Mouse (Mus musculus) CH12.LX (cell line): Measurements from ENCODE around the gene Smco2. TPM values are rescaled to one million over a fixed set of nuclear protein-coding genes. Genes with fewer than 3 reads are reported as not detected.

Source experiments
- DNase-seq: peaks from one replicate; pipeline ENCODE4 v3.0.0-alpha.2; 2013; ENCODE audit errors: extremely low read depth
- H3K27ac ChIP-seq: 2 replicates; pipeline ENCODE4 v1.5.1; 2012; ENCODE audit warnings: low read depth, mild to moderate bottlenecking, control low read depth, moderate library complexity; ENCODE audit not compliant: insufficient read depth
- H3K27me3 ChIP-seq: replicated peaks from 2 replicates; pipeline ENCODE3; 2012; ENCODE audit warnings: inconsistent platforms
- H3K36me3 ChIP-seq, 2 experiments: replicated peaks in 1 of 2; 2 replicates each; pipeline versions ENCODE3 to v1.6.1; 2012; ENCODE audit warnings: inconsistent platforms in 1 of 2, low read length in 1 of 2, mild to moderate bottlenecking in 1 of 2, mixed read lengths in 1 of 2, moderate library complexity in 1 of 2; ENCODE audit not compliant: control insufficient read depth in 1 of 2, insufficient read depth in 1 of 2
- H3K4me1 ChIP-seq, 2 experiments: 2 replicates each; pipeline ENCODE4 v1.6.1; 2012; ENCODE audit warnings: inconsistent platforms in 1 of 2, moderate library complexity in 1 of 2; ENCODE audit not compliant: insufficient read depth in 2 of 2, control insufficient read depth in 1 of 2
- H3K4me2 ChIP-seq: 2 replicates; pipeline ENCODE4 v1.6.1; 2012; ENCODE audit warnings: low read depth, mild to moderate bottlenecking, control low read depth; ENCODE audit not compliant: poor library complexity, insufficient read depth, severe bottlenecking
- H3K4me3 ChIP-seq, 3 experiments: fragments of 150-350 bp in 1 of 3; sonication (generic) in 1 of 3; replicated peaks in 1 of 3; 2 replicates each; pipeline versions ENCODE3 to v1.5.1; 2011 to 2012; ENCODE audit warnings: low read depth in 2 of 3, low read length in 2 of 3, mild to moderate bottlenecking in 2 of 3, moderate library complexity in 2 of 3, control low read depth in 1 of 3, improper control_type of control experiment in 1 of 3, inconsistent platforms in 1 of 3, mixed read lengths in 1 of 3; ENCODE audit not compliant: poor library complexity in 1 of 3
- H3K79me2 ChIP-seq: replicated peaks from 2 replicates; pipeline ENCODE4 v1.6.1; 2012; ENCODE audit warnings: mild to moderate bottlenecking, moderate library complexity; ENCODE audit not compliant: control insufficient read depth, poor library complexity, insufficient read depth, severe bottlenecking; ENCODE audit errors: extremely low read depth
- H3K9ac ChIP-seq: 2 replicates; pipeline ENCODE4 v1.6.1; 2012; ENCODE audit warnings: low read depth, mild to moderate bottlenecking, control low read depth, moderate library complexity; ENCODE audit not compliant: insufficient read depth
- H3K9me3 ChIP-seq: replicated peaks from 2 replicates; pipeline ENCODE3; 2012; ENCODE audit warnings: low read length, inconsistent platforms, mixed read lengths
- BHLHE40 ChIP-seq: IDR thresholded peaks from 2 replicates; pipeline ENCODE4 v1.6.1; 2011; ENCODE audit warnings: mild to moderate bottlenecking, low read depth, low read length, improper control_type of control experiment
- CHD1 ChIP-seq: IDR thresholded peaks from 2 replicates; pipeline ENCODE4 v1.6.1; 2012; ENCODE audit warnings: low read depth, low read length, improper control_type of control experiment, inconsistent platforms
- E2F4 ChIP-seq: IDR thresholded peaks from 2 replicates; pipeline ENCODE4 v1.6.1; 2011; ENCODE audit warnings: low read depth, low read length, improper control_type of control experiment; ENCODE audit not compliant: insufficient replicate concordance
- ETS1 ChIP-seq: conservative IDR thresholded peaks from 2 replicates; pipeline ENCODE4 v1.6.1; 2012; ENCODE audit warnings: low read depth, mild to moderate bottlenecking, inconsistent platforms, low read length, improper control_type of control experiment, moderate library complexity
- HCFC1 ChIP-seq: IDR thresholded peaks from 2 replicates; pipeline ENCODE4 v1.6.1; 2012; ENCODE audit warnings: low read depth, mild to moderate bottlenecking, inconsistent platforms, low read length, improper control_type of control experiment
- KAT2A ChIP-seq: IDR thresholded peaks from 2 replicates; pipeline ENCODE4 v1.6.1; 2012; ENCODE audit warnings: low read length, improper control_type of control experiment, inconsistent platforms; ENCODE audit not compliant: insufficient replicate concordance
- MEF2A ChIP-seq: IDR thresholded peaks from 2 replicates; pipeline ENCODE4 v1.6.1; 2014; ENCODE audit warnings: low read depth, mild to moderate bottlenecking, inconsistent platforms, low read length, improper control_type of control experiment, borderline replicate concordance
- MXI1 ChIP-seq: IDR thresholded peaks from 2 replicates; pipeline ENCODE4 v1.6.1; 2011; ENCODE audit warnings: mild to moderate bottlenecking, low read depth, low read length, improper control_type of control experiment
- MYC ChIP-seq: IDR thresholded peaks from 2 replicates; pipeline ENCODE4 v1.6.1; 2011; ENCODE audit warnings: low read depth, mild to moderate bottlenecking, improper control_type of control experiment, low read length
- POLR2A ChIP-seq: IDR thresholded peaks from 2 replicates; pipeline ENCODE4 v1.6.1; 2011; ENCODE audit warnings: low read depth, mild to moderate bottlenecking, improper control_type of control experiment, low read length
- RCOR1 ChIP-seq: conservative IDR thresholded peaks from 2 replicates; pipeline ENCODE4 v1.6.1; 2012; ENCODE audit warnings: low read depth, mild to moderate bottlenecking, inconsistent platforms, low read length, improper control_type of control experiment
- SMC3 ChIP-seq: IDR thresholded peaks from 2 replicates; pipeline ENCODE4 v1.6.1; 2011; ENCODE audit warnings: low read depth, low read length, improper control_type of control experiment
- USF1 ChIP-seq: IDR thresholded peaks from 2 replicates; pipeline ENCODE4 v1.6.1; 2014; ENCODE audit warnings: low read depth, mild to moderate bottlenecking, inconsistent platforms, low read length, improper control_type of control experiment
- ZKSCAN1 ChIP-seq: IDR thresholded peaks from 2 replicates; pipeline ENCODE4 v1.6.1; 2012; ENCODE audit warnings: low read depth, inconsistent platforms, low read length, improper control_type of control experiment, borderline replicate concordance
- ZNF384 ChIP-seq: IDR thresholded peaks from 2 replicates; pipeline ENCODE4 v1.6.1; 2012; ENCODE audit warnings: low read depth, low read length, improper control_type of control experiment, inconsistent platforms
- dilution Hi-C: fragments of 300-500 bp; cut with MboI; formaldehyde crosslinking; loops from 2 replicates; pipeline ENCODE4 v1.14.3; 2020; ENCODE audit warnings: low sequenced_read_pairs; ENCODE audit not compliant: extremely low pct_unique_long_range_greater_than_20kb, extremely low pct_ligation_motif_present
- in situ Hi-C: fragments of 300-500 bp; cut with MboI; formaldehyde crosslinking; loops from 3 replicates; pipeline ENCODE4 v1.14.3; 2019; ENCODE audit warnings: low sequenced_read_pairs, low pct_ligation_motif_present, low pct_unique_long_range_greater_than_20kb, mixed read lengths
- polyA plus RNA-seq: library from polyadenylated mRNA; unstranded; fragments of >175 nt; gene quantifications from 2 replicates; pipeline ENCODE4 v1.2.1, GENCODE M21; 2012; ENCODE audit warnings: low read depth; ENCODE audit not compliant: insufficient read length
- total RNA-seq, 2 experiments: library from RNA; depleted of rRNA; stranded (reverse); fragments of 300-350 nt in 1 of 2; fragments of >200 nt in 1 of 2; gene quantifications; 2 replicates each; pipeline ENCODE4 v1.2.3; 2012 to 2014

The Smco2 gene
- total and polyA plus RNA-seq, 3 experiments: not detected

DNA sequence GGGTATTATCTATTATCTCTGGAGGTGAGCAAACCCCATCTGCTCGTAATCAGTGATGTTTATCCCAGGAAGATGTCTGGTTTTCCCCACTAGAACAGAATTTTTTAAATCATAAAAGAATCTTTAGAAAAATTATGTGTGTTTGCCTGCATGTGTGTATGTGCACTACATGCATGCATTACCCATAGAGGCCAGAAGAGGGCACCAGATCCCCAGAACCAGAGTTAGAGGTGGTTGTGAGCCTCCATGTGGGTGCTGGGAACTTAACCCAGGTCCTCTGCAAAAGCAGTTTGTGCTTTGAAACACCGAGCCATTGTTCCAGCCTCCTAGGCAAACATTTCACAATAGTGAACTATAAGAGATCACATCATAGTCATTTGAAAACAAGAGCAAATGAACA is 26.9 kb downstream of the Smco2 start:
- Histone ChIP-seq H3K4me3 (no peak overlapping the region), H3K27me3 (no peaks in the 10 kb centered on the region), H3K9me3 (peaks cover 10% of the 10 kb centered on the region), H3K27ac (no peak overlapping the region), H3K79me2 (no peaks in the 10 kb centered on the region), H3K36me3 (no peaks in the 10 kb centered on the region), H3K4me2 (no peak overlapping the region), H3K4me1 (no peaks in the 10 kb centered on the region), H3K9ac (no peak overlapping the region)
- dilution Hi-C loops (no loop called here), in situ Hi-C loops (no loop called here)
- no peak for TF ChIP-seq ETS1
- TF ChIP-seq HCFC1: no peak
- TF ChIP-seq MXI1: no peak
- TF ChIP-seq MEF2A: no peak
- no peak for TF ChIP-seq E2F4
- no peak for DNase-seq

DNA sequence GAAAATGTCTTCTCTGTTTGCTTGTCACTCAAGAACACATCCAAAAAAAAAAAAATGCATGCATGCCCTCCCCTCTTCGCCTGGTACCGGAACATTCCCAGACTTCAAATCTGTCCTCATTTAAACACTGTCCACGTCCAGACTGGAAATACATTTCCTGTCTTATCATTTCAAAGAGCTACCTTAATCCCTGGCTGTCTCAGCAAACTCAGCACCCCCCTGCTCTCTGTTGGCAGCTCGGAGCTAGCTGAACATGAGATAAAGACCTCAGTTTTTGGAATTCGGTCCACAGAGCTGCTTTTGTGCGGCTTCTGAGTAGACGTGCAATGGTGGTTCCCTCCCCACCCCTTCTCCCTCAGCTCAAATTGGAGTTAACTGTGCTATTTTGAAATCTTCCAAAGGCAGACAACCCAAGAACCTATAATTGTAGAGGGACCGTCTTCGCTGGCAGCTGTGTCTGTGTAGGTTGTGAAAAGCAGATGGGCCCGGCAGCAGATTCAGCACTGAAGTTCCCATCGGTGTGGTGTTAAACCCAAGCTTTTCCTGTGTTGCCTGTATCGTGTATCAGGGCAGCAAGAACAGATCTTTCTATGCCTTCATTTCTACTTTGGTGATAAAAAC is 27.6 kb downstream of the Smco2 start:
- H3K9me3 ChIP-seq: peaks cover 10% of the 10 kb centered on the region
- no peak overlapping the region for H3K4me2 ChIP-seq
- no peak for TF ChIP-seq CHD1
- TF ChIP-seq BHLHE40: no peak
- TF ChIP-seq USF1: no peak
- H3K4me1 ChIP-seq: no peaks in the 10 kb centered on the region
- no peak overlapping the region for H3K9ac ChIP-seq
- dilution Hi-C loops: no loop called here
- in situ Hi-C loops: no loop called here
- no peak overlapping the region for H3K4me3 ChIP-seq
- no peaks in the 10 kb centered on the region for H3K79me2 ChIP-seq
- H3K36me3 ChIP-seq: no peaks in the 10 kb centered on the region
- no peaks in the 10 kb centered on the region for H3K27me3 ChIP-seq
- no peak for DNase-seq
- H3K27ac ChIP-seq: no peak overlapping the region

GRCm38 (mm10) chr6:146878926-146879325 is 29.0 kb downstream of the Smco2 start:
- H3K9me3 ChIP-seq: peaks cover 10% of the 10 kb centered on the region
- in situ Hi-C loops: no loop called here
- no peaks in the 10 kb centered on the region for H3K79me2 ChIP-seq
- no peak overlapping the region for H3K27ac ChIP-seq
- H3K36me3 ChIP-seq: no peaks in the 10 kb centered on the region
- H3K4me1 ChIP-seq: no peaks in the 10 kb centered on the region
- DNase-seq: no peak
- H3K4me3 ChIP-seq: no peak overlapping the region
- TF ChIP-seq E2F4 (no peak), MYC (no peak), ETS1 (no peak), RCOR1 (no peak), POLR2A (no peak), SMC3 (no peak), CHD1 (no peak), MXI1 (no peak), HCFC1 (no peak), ZNF384 (no peak), ZKSCAN1 (no peak), KAT2A (no peak)
- dilution Hi-C loops: no loop called here
- no peak overlapping the region for H3K4me2 ChIP-seq
- no peaks in the 10 kb centered on the region for H3K27me3 ChIP-seq
- H3K9ac ChIP-seq: no peak overlapping the region
